8 mouse cellular contexts compared by ENCODE assay signal in the genomic region with DNA sequence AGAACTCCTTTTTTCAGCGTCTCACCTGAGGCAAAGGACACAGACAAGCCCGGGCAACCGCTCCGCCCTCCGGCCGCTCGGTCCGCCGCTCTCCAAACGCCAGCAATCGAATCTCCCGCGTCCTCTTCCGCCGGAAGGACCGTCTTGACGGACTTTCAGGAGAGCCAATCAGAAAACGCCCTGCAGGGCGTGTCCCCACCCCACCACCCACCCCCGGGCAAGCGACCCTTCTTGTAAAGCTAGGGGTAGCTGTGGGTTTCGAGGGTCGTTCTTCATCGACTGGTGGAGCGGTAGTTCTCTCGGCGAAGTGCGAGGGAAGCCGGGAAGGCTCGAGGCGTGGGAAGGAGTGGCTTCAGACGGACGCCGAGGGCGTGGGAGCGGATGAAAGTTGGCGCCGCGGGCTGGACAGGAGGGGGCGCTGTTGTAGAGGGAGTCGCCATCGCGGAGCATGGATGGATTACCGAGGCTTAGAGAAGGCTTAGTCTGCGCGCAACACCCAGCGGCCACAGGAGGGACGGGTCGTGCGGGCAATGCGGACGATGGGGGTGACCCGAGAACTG. TPM values are rescaled to one million over a fixed set of nuclear protein-coding genes. Genes with fewer than 3 reads are reported as not detected.
A peak's percentile ranks its signal among the peaks of the same experiment; 100 is the strongest.
DNase-seq lines count a peak whose midpoint lies in the region; ATAC-seq and TF ChIP-seq lines count a peak whose summit lies in the region.

A gene (minus strand): TSS at position 132 of the 560 bp plus-strand sequence.
A gene (plus strand): TSS at position 355 of the 560 bp plus-strand sequence.

- peak; percentile 29; the same call in 1 of the 2 replicates for TF ChIP-seq POLR2A in cortical plate, adult 2 months (IDR thresholded peaks at IDR 0.05; ENCODE audit: extremely low read depth, insufficient read depth, low read length)

- H3K4me3 ChIP-seq in cortical plate, adult 2 months (ENCODE audit: insufficient read depth, low read length) = peak within 1 kb of the TSS; percentile 71

- H3K4me1 ChIP-seq in cortical plate, adult 2 months (ENCODE audit: control insufficient read depth, insufficient read depth, low read length) = no peaks in the 10 kb centered on the region; the same call in 1 of the 2 replicates

- peak; percentile 71 for TF ChIP-seq CTCF in cortical plate, adult 2 months (IDR thresholded peaks at IDR 0.05; ENCODE audit: extremely low read depth, insufficient read depth, low read length)

- H3K27ac ChIP-seq in cortical plate, adult 2 months (ENCODE audit: insufficient read depth, low read length) = peak within 1 kb of the TSS; percentile 91

- DNase-seq in gastrocnemius, adult 8-10 months (ENCODE audit: low spot score in 2 of 2) = peak; percentile 79 to 84
- peak; percentile 97 for DNase-seq in induced T-regulatory cell, adult 2 months (ENCODE audit: low read depth)
- DNase-seq in left cerebral cortex, adult 9 months (ENCODE audit: low spot score in 2 of 2) = peak; percentile 59 to 91
- DNase-seq in right cerebral cortex, postnatal 14 days = peak; percentile 94
- DNase-seq in urinary bladder, postnatal 36 days (ENCODE audit: low spot score in 2 of 2) = peak; percentile 91

- peak; percentile 55 for ATAC-seq in activated CD4-positive, CD25-positive, alpha-beta regulatory T cell, adult 4 months
- peak; percentile 49 for ATAC-seq in megakaryocyte progenitor cell, adult 5-6 weeks (replicated peaks; ENCODE audit: poor library complexity)

RNA-seq across cellular contexts. Expression of the first gene that starts in this region (rescaled TPM):
- 1 to 10 TPM; 3.1 to 4.2 TPM for polyA plus RNA-seq in activated CD4-positive, CD25-positive, alpha-beta regulatory T cell, adult 4 months (2017; shearing (Covaris generic))
- polyA plus RNA-seq in cortical plate, adult 2 months (2012; rRNA removed) = 0.30 and 0.35 TPM in 2 replicates
- under 1 TPM in 1 of 4 experiments, not detected in 3; 0.13 TPM for total RNA-seq in gastrocnemius, adult 8-10 months (2022)
- 22.5 and 25.0 TPM in 2 replicates for total RNA-seq in megakaryocyte progenitor cell, adult 5-6 weeks (2015)
- 12.8 and 14.9 TPM in 2 replicates for total RNA-seq in megakaryocyte progenitor cell, adult 5-6 weeks (2017)

RNA-seq across cellular contexts. Expression of the second gene that starts in this region (rescaled TPM):
- polyA plus RNA-seq in activated CD4-positive, CD25-positive, alpha-beta regulatory T cell, adult 4 months (2017; shearing (Covaris generic)) = 10 to 100 TPM; 16.3 to 22.9 TPM
- polyA plus RNA-seq in cortical plate, adult 2 months (2012; rRNA removed) = 11.2 and 11.3 TPM in 2 replicates
- total RNA-seq in gastrocnemius, adult 8-10 months (2022) = 1 to 10 TPM; 2.2 to 2.9 (median 2.6) TPM
- total RNA-seq in megakaryocyte progenitor cell, adult 5-6 weeks (2015) = 111 and 115 TPM in 2 replicates
- 30.8 and 33.2 TPM in 2 replicates for total RNA-seq in megakaryocyte progenitor cell, adult 5-6 weeks (2017)

Comparison
In these comparisons a context has a peak if more than half of its experiments do, and no peak if none do; other contexts are left out.
1. Peak in every context shown above with its lines: DNase-seq, ATAC-seq, H3K4me3 ChIP-seq and H3K27ac ChIP-seq.
2. RNA of the first gene that starts in this region (total RNA-seq): 12.8 to 25.0 TPM in megakaryocyte progenitor cell, adult 5-6 weeks; 0.13 TPM in gastrocnemius, adult 8-10 months; every median in the first group is over 10 times any median in the second.
3. RNA of the second gene that starts in this region (total RNA-seq): 30.8 to 115 TPM in megakaryocyte progenitor cell, adult 5-6 weeks; 2.2 to 2.9 TPM in gastrocnemius, adult 8-10 months; every median in the first group is over 4 times any median in the second.